9 mouse cellular contexts compared by ENCODE assay signal in genomic region chr10:52274910-52275604, GRCm38 (mm10). TPM values are rescaled to one million over a fixed set of nuclear protein-coding genes. Genes with fewer than 3 reads are reported as not detected.
DNase-seq lines count a peak whose midpoint lies in the region; ATAC-seq and TF ChIP-seq lines count a peak whose summit lies in the region.
"Had no signal": no experiment of that assay in that cellular context is flagged by ENCODE, and none has a peak within 500 bp of the region (broad histone marks: within the 10 kb centered on the region; RNA-seq: fewer than 3 reads in every experiment).

No protein-coding gene starts in this region.

- no peak for TF ChIP-seq EP300 in heart, postnatal 0 days (IDR thresholded peaks at IDR 0.05; ENCODE audit: low read depth)

- no peaks in the 10 kb centered on the region for H3K9me3 ChIP-seq in limb, embryonic 15.5 days
- H3K9me3 ChIP-seq in limb, embryonic 10.5 days (replicated peaks) = no peaks in the 10 kb centered on the region
- no peaks in the 10 kb centered on the region for H3K9me3 ChIP-seq in heart, postnatal 0 days (replicated peaks; ENCODE audit: control insufficient read depth, low read length)
- no peaks in the 10 kb centered on the region for H3K9me3 ChIP-seq in midbrain, embryonic 12.5 days

- no peaks in the 10 kb centered on the region for H3K27me3 ChIP-seq in limb, embryonic 15.5 days
- H3K27me3 ChIP-seq in limb, embryonic 10.5 days (ENCODE audit: low read depth, poor library complexity, severe bottlenecking) = no peaks in the 10 kb centered on the region
- no peaks in the 10 kb centered on the region for H3K27me3 ChIP-seq in heart, postnatal 0 days (ENCODE audit: control insufficient read depth, insufficient read depth, low read length)
- no peaks in the 10 kb centered on the region for H3K27me3 ChIP-seq in midbrain, embryonic 12.5 days

- no peak overlapping the region for H3K4me2 ChIP-seq in limb, embryonic 15.5 days
- 0 out of 2 replicates have a peak overlapping the region, but pooled peaks have one; percentile 36 for H3K4me2 ChIP-seq in heart, postnatal 0 days (ENCODE audit: low read depth, low read length)
- no peak overlapping the region for H3K4me2 ChIP-seq in midbrain, embryonic 12.5 days (replicated peaks)

- H3K9ac ChIP-seq in limb, embryonic 15.5 days = no peak overlapping the region
- H3K9ac ChIP-seq in heart, postnatal 0 days (replicated peaks; ENCODE audit: low read depth, low read length) = no peak overlapping the region
- no peak overlapping the region for H3K9ac ChIP-seq in midbrain, embryonic 12.5 days (replicated peaks)

- H3K4me3 ChIP-seq in limb, embryonic 15.5 days = no peak overlapping the region
- H3K4me3 ChIP-seq in limb, embryonic 10.5 days = no peak overlapping the region
- H3K4me3 ChIP-seq in heart, postnatal 0 days (ENCODE audit: low read depth, low read length) = no peak overlapping the region
- no peak overlapping the region for H3K4me3 ChIP-seq in midbrain, embryonic 12.5 days
- H3K4me3 ChIP-seq: erythroblast, embryonic 14.5 days had no signal

- no peaks in the 10 kb centered on the region for H3K36me3 ChIP-seq in limb, embryonic 15.5 days
- no peaks in the 10 kb centered on the region for H3K36me3 ChIP-seq in limb, embryonic 10.5 days
- no peaks in the 10 kb centered on the region for H3K36me3 ChIP-seq in heart, postnatal 0 days (replicated peaks; ENCODE audit: control insufficient read depth, insufficient read depth, low read length)
- no peaks in the 10 kb centered on the region for H3K36me3 ChIP-seq in midbrain, embryonic 12.5 days

- peak; percentile 11 to 32 for DNase-seq in adrenal gland, adult (ENCODE audit: inconsistent age in 2 of 2, low spot score in 1 of 2)
- DNase-seq in adrenal gland, postnatal 25 days = no peak
- no peak for DNase-seq in limb, embryonic 10.5 days (ENCODE audit: low spot score)
- DNase-seq in heart, postnatal 0 days (ENCODE audit: low spot score) = peak; percentile 14
- DNase-seq in urinary bladder, adult 2 months (ENCODE audit: low spot score) = no peak
- DNase-seq in thymus, postnatal 0 days (ENCODE audit: low spot score) = no peak

- H3K27ac ChIP-seq in limb, embryonic 15.5 days = peak overlapping the region; percentile 27; the same call in 1 of the 2 replicates
- no peak overlapping the region for H3K27ac ChIP-seq in limb, embryonic 10.5 days
- peak overlapping the region; percentile 43 for H3K27ac ChIP-seq in heart, postnatal 0 days (ENCODE audit: low read depth)
- H3K27ac ChIP-seq in midbrain, embryonic 12.5 days (replicated peaks) = peak overlapping the region; percentile 25; the same call in 1 of the 2 replicates

- peaks cover 2% of the 10 kb centered on the region; the same call in 1 of the 2 replicates for H3K4me1 ChIP-seq in limb, embryonic 15.5 days
- peaks cover 16% of the 10 kb centered on the region for H3K4me1 ChIP-seq in limb, embryonic 10.5 days
- H3K4me1 ChIP-seq in heart, postnatal 0 days (ENCODE audit: control insufficient read depth, insufficient read depth) = peaks cover 13% of the 10 kb centered on the region
- peaks cover 22% of the 10 kb centered on the region for H3K4me1 ChIP-seq in midbrain, embryonic 12.5 days

- TF ChIP-seq CTCF in heart, postnatal 0 days (IDR thresholded peaks at IDR 0.05; ENCODE audit: low read depth) = no peak

- 62% methylated on average over 15 of the region's 15 CpGs for WGBS in limb, embryonic 15.5 days
- WGBS in limb, embryonic 10.5 days = 62% methylated on average over 15 of the region's 15 CpGs
- 38% methylated on average over 15 of the region's 15 CpGs for WGBS in heart, postnatal 0 days
- 39% methylated on average over 15 of the region's 15 CpGs for WGBS in midbrain, embryonic 12.5 days

- no peak for ATAC-seq in limb, embryonic 15.5 days (ENCODE audit: insufficient number of reproducible peaks, low FRiP score, low TSS enrichment, low read depth)
- 0 out of 2 replicates have a peak, but pooled peaks have one; percentile 47 for ATAC-seq in heart, postnatal 0 days (ENCODE audit: insufficient read depth, low read depth)
- ATAC-seq in midbrain, embryonic 12.5 days (ENCODE audit: low FRiP score, low read depth) = no peak

RNA-seq across cellular contexts. Expression of gene Dcbld1, which starts 41.6 kb away (rescaled TPM):
- total RNA-seq in adrenal gland, postnatal 25 days (2021) = 4.0 and 4.9 TPM in 2 replicates
- polyA plus RNA-seq in limb, embryonic 15.5 days (2015; fragmentation: Nextera tagmentation; extraction: Ambion mirVana) = 16.2 and 17.0 TPM in 2 replicates
- polyA plus RNA-seq in limb, embryonic 10.5 days (2016; fragmentation: Nextera tagmentation; extraction: Ambion mirVana) = 27.8 and 28.3 TPM in 2 replicates
- total RNA-seq in heart, postnatal 0 days (2014; rRNA removed; ENCODE audit: low replicate concordance) = 1.9 and 6.5 TPM in 2 replicates
- 4.1 and 5.1 TPM in 2 replicates for polyA plus RNA-seq in heart, postnatal 0 days (2015; fragmentation: Nextera tagmentation; extraction: Ambion mirVana)
- 19.3 and 21.0 TPM in 2 replicates for polyA plus RNA-seq in midbrain, embryonic 12.5 days (2016; fragmentation: Nextera tagmentation; extraction: Ambion mirVana)
- 5.3 and 5.4 TPM in 2 replicates for polyA plus RNA-seq in urinary bladder, adult 2 months (2012; rRNA removed)
- polyA plus RNA-seq in thymus, postnatal 0 days (2015; fragmentation: Nextera tagmentation; extraction: Ambion mirVana) = 3.5 and 3.7 TPM in 2 replicates

Comparison
In these comparisons a context has a peak if more than half of its experiments do, and no peak if none do; other contexts are left out.
1. DNase-seq: peak in adrenal gland, adult (2 of 2) and heart, postnatal 0 days (single experiment); none in adrenal gland, postnatal 25 days (single experiment), limb, embryonic 10.5 days (single experiment), urinary bladder, adult 2 months (single experiment) and thymus, postnatal 0 days (single experiment).